Mouse (Mus musculus) CH12.LX (cell line): ENCODE measurements around the gene Polh. TPM values are rescaled to one million over a fixed set of nuclear protein-coding genes. Genes with fewer than 3 reads are reported as not detected.
A peak's percentile ranks its signal among the peaks of the same experiment; 100 is the strongest.

Source experiments
- DNase-seq: peaks from one replicate; pipeline ENCODE4 v3.0.0-alpha.2; 2013; ENCODE audit errors: extremely low read depth
- H3K27ac ChIP-seq: 2 replicates; pipeline ENCODE4 v1.5.1; 2012; ENCODE audit warnings: low read depth, mild to moderate bottlenecking, control low read depth, moderate library complexity; ENCODE audit not compliant: insufficient read depth
- H3K27me3 ChIP-seq: replicated peaks from 2 replicates; pipeline ENCODE3; 2012; ENCODE audit warnings: inconsistent platforms
- H3K36me3 ChIP-seq, 2 experiments: replicated peaks in 1 of 2; 2 replicates each; pipeline versions ENCODE3 to v1.6.1; 2012; ENCODE audit warnings: inconsistent platforms in 1 of 2, low read length in 1 of 2, mild to moderate bottlenecking in 1 of 2, mixed read lengths in 1 of 2, moderate library complexity in 1 of 2; ENCODE audit not compliant: control insufficient read depth in 1 of 2, insufficient read depth in 1 of 2
- H3K4me1 ChIP-seq, 2 experiments: 2 replicates each; pipeline ENCODE4 v1.6.1; 2012; ENCODE audit warnings: inconsistent platforms in 1 of 2, moderate library complexity in 1 of 2; ENCODE audit not compliant: insufficient read depth in 2 of 2, control insufficient read depth in 1 of 2
- H3K4me2 ChIP-seq: 2 replicates; pipeline ENCODE4 v1.6.1; 2012; ENCODE audit warnings: low read depth, mild to moderate bottlenecking, control low read depth; ENCODE audit not compliant: poor library complexity, insufficient read depth, severe bottlenecking
- H3K4me3 ChIP-seq, 3 experiments: fragments of 150-350 bp in 1 of 3; sonication (generic) in 1 of 3; replicated peaks in 1 of 3; 2 replicates each; pipeline versions ENCODE3 to v1.5.1; 2011 to 2012; ENCODE audit warnings: low read depth in 2 of 3, low read length in 2 of 3, mild to moderate bottlenecking in 2 of 3, moderate library complexity in 2 of 3, control low read depth in 1 of 3, improper control_type of control experiment in 1 of 3, inconsistent platforms in 1 of 3, mixed read lengths in 1 of 3; ENCODE audit not compliant: poor library complexity in 1 of 3
- H3K79me2 ChIP-seq: replicated peaks from 2 replicates; pipeline ENCODE4 v1.6.1; 2012; ENCODE audit warnings: mild to moderate bottlenecking, moderate library complexity; ENCODE audit not compliant: control insufficient read depth, poor library complexity, insufficient read depth, severe bottlenecking; ENCODE audit errors: extremely low read depth
- H3K9ac ChIP-seq: 2 replicates; pipeline ENCODE4 v1.6.1; 2012; ENCODE audit warnings: low read depth, mild to moderate bottlenecking, control low read depth, moderate library complexity; ENCODE audit not compliant: insufficient read depth
- H3K9me3 ChIP-seq: replicated peaks from 2 replicates; pipeline ENCODE3; 2012; ENCODE audit warnings: low read length, inconsistent platforms, mixed read lengths
- CHD1 ChIP-seq: IDR thresholded peaks from 2 replicates; pipeline ENCODE4 v1.6.1; 2012; ENCODE audit warnings: low read depth, low read length, improper control_type of control experiment, inconsistent platforms
- E2F4 ChIP-seq: IDR thresholded peaks from 2 replicates; pipeline ENCODE4 v1.6.1; 2011; ENCODE audit warnings: low read depth, low read length, improper control_type of control experiment; ENCODE audit not compliant: insufficient replicate concordance
- ELF1 ChIP-seq: IDR thresholded peaks from 2 replicates; pipeline ENCODE4 v1.6.1; 2014; ENCODE audit warnings: low read depth, mild to moderate bottlenecking, inconsistent platforms, low read length, improper control_type of control experiment
- EP300 ChIP-seq: IDR thresholded peaks from 2 replicates; pipeline ENCODE4 v1.6.1; 2011; ENCODE audit warnings: low read length, improper control_type of control experiment
- JUN ChIP-seq: IDR thresholded peaks from 2 replicates; pipeline ENCODE4 v1.6.1; 2011; ENCODE audit warnings: low read depth, mild to moderate bottlenecking, low read length, improper control_type of control experiment, moderate library complexity; ENCODE audit not compliant: insufficient read depth
- KAT2A ChIP-seq: IDR thresholded peaks from 2 replicates; pipeline ENCODE4 v1.6.1; 2012; ENCODE audit warnings: low read length, improper control_type of control experiment, inconsistent platforms; ENCODE audit not compliant: insufficient replicate concordance
- MAX ChIP-seq: IDR thresholded peaks from 2 replicates; pipeline ENCODE4 v1.6.1; 2011; ENCODE audit warnings: low read length, improper control_type of control experiment
- MEF2A ChIP-seq: IDR thresholded peaks from 2 replicates; pipeline ENCODE4 v1.6.1; 2014; ENCODE audit warnings: low read depth, mild to moderate bottlenecking, inconsistent platforms, low read length, improper control_type of control experiment, borderline replicate concordance
- MXI1 ChIP-seq: IDR thresholded peaks from 2 replicates; pipeline ENCODE4 v1.6.1; 2011; ENCODE audit warnings: mild to moderate bottlenecking, low read depth, low read length, improper control_type of control experiment
- NRF1 ChIP-seq: IDR thresholded peaks from 2 replicates; pipeline ENCODE4 v1.6.1; 2014; ENCODE audit warnings: low read depth, mild to moderate bottlenecking, inconsistent platforms, low read length, improper control_type of control experiment, moderate library complexity
- PAX5 ChIP-seq: IDR thresholded peaks from 2 replicates; pipeline ENCODE4 v1.6.1; 2012; ENCODE audit warnings: low read length, inconsistent platforms, mixed read lengths
- POLR2A ChIP-seq: IDR thresholded peaks from 2 replicates; pipeline ENCODE4 v1.6.1; 2011; ENCODE audit warnings: low read depth, mild to moderate bottlenecking, improper control_type of control experiment, low read length
- RAD21 ChIP-seq: IDR thresholded peaks from 2 replicates; pipeline ENCODE4 v1.6.1; 2011; ENCODE audit warnings: low read depth, mild to moderate bottlenecking, low read length, improper control_type of control experiment, moderate library complexity
- RCOR1 ChIP-seq: conservative IDR thresholded peaks from 2 replicates; pipeline ENCODE4 v1.6.1; 2012; ENCODE audit warnings: low read depth, mild to moderate bottlenecking, inconsistent platforms, low read length, improper control_type of control experiment
- TBP ChIP-seq: conservative IDR thresholded peaks from 2 replicates; pipeline ENCODE4 v1.6.1; 2011; ENCODE audit warnings: low read depth, low read length, improper control_type of control experiment
- TCF12 ChIP-seq: IDR thresholded peaks from 2 replicates; pipeline ENCODE4 v1.6.1; 2014; ENCODE audit warnings: low read depth, mild to moderate bottlenecking, inconsistent platforms, low read length, improper control_type of control experiment
- UBTF ChIP-seq: IDR thresholded peaks from 2 replicates; pipeline ENCODE4 v1.6.1; 2012; ENCODE audit warnings: low read depth, mild to moderate bottlenecking, inconsistent platforms, low read length, improper control_type of control experiment, moderate library complexity
- USF1 ChIP-seq: IDR thresholded peaks from 2 replicates; pipeline ENCODE4 v1.6.1; 2014; ENCODE audit warnings: low read depth, mild to moderate bottlenecking, inconsistent platforms, low read length, improper control_type of control experiment
- ZKSCAN1 ChIP-seq: IDR thresholded peaks from 2 replicates; pipeline ENCODE4 v1.6.1; 2012; ENCODE audit warnings: low read depth, inconsistent platforms, low read length, improper control_type of control experiment, borderline replicate concordance
- ZMIZ1 ChIP-seq: IDR thresholded peaks from 2 replicates; pipeline ENCODE4 v1.6.1; 2012; ENCODE audit warnings: low read depth, mild to moderate bottlenecking, inconsistent platforms, low read length, improper control_type of control experiment
- dilution Hi-C: fragments of 300-500 bp; cut with MboI; formaldehyde crosslinking; loops from 2 replicates; pipeline ENCODE4 v1.14.3; 2020; ENCODE audit warnings: low sequenced_read_pairs; ENCODE audit not compliant: extremely low pct_unique_long_range_greater_than_20kb, extremely low pct_ligation_motif_present
- in situ Hi-C: fragments of 300-500 bp; cut with MboI; formaldehyde crosslinking; loops from 3 replicates; pipeline ENCODE4 v1.14.3; 2019; ENCODE audit warnings: low sequenced_read_pairs, low pct_ligation_motif_present, low pct_unique_long_range_greater_than_20kb, mixed read lengths
- polyA plus RNA-seq: library from polyadenylated mRNA; unstranded; fragments of >175 nt; gene quantifications from 2 replicates; pipeline ENCODE4 v1.2.1, GENCODE M21; 2012; ENCODE audit warnings: low read depth; ENCODE audit not compliant: insufficient read length
- total RNA-seq, 2 experiments: library from RNA; depleted of rRNA; stranded (reverse); fragments of 300-350 nt in 1 of 2; fragments of >200 nt in 1 of 2; gene quantifications; 2 replicates each; pipeline ENCODE4 v1.2.3; 2012 to 2014

The Polh gene
- total and polyA plus RNA-seq, 3 experiments: 23.1 to 40.4 (median 36.0) TPM

DNA sequence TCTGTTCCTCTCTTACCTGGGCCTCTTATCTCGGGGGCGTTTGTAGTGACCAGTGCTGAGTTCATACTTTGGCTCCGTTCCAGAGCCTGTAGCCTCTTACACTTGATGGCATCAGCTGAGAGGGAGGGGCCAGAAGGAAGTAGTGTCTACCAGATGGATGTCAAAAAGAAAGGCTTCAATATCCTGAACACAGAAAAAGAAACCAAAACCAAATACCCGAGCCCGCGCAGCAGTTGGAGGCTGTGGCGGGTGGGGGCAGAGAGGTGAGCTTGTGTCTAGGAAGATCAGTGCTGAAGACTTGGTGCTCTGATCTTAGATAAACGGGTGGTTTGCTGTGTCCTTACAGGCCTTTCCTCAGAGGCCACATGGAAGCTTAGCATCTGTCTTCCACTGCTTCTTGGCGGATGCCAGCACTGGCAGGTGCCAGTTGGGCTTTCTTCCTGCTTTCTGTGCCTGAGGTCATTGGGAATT is 39.5 kb downstream of the Polh start (continued):
- TF ChIP-seq ELF1 (peak; percentile 57), MAX (peak; percentile 64; the same call in 1 of the 2 replicates), ZMIZ1 (0 out of 2 replicates have a peak, but pooled peaks have one; percentile 13), E2F4 (0 out of 2 replicates have a peak, but pooled peaks have one; percentile 19), TCF12 (peak; percentile 9; the same call in 1 of the 2 replicates), USF1 (no peak), CHD1 (peak; percentile 74; the same call in 1 of the 2 replicates), NRF1 (0 out of 2 replicates have a peak, but pooled peaks have one; percentile 19), TBP (no peak), POLR2A (peak; percentile 44), RCOR1 (0 out of 2 replicates have a peak, but pooled peaks have one; percentile 14), MEF2A (peak; percentile 60; the same call in 1 of the 2 replicates), JUN (peak; percentile 42), UBTF (no peak), PAX5 (no peak), EP300 (peak; percentile 50), RAD21 (no peak), ZKSCAN1 (no peak), MXI1 (peak; percentile 84; the same call in 1 of the 2 replicates)

DNA sequence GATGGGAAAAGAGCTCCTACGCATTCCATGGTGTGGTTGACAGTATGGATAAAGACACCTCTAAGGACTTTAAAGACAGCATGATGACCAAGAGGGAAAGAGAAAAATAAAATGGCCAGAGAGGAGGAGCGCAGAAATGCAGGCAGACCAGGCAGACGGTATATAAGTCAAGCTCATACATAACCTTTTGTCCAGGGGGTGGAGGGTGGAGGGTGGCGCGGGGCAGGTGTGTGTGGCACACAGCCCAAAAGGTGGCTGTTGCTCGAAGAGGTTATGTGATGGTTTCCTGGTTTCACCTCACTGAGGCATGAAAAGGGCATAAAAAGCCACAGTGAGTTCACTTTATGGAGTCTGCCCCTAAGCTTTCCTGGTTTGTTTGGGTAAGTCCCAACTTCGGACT is 39.9 kb downstream of the Polh start:
- no peaks in the 10 kb centered on the region for H3K27me3 ChIP-seq
- TF ChIP-seq KAT2A (no peak), E2F4 (no peak)
- peak overlapping the region; percentile 51 to 94 (median 82) for H3K4me3 ChIP-seq
- in situ Hi-C loops (no loop called here), dilution Hi-C loops (no loop called here)
- H3K9ac ChIP-seq: peak overlapping the region; percentile 97
- no peak for DNase-seq
- H3K9me3 ChIP-seq: no peaks in the 10 kb centered on the region
- H3K27ac ChIP-seq: peak overlapping the region; percentile 98
- peak overlapping the region; percentile 52 for H3K4me2 ChIP-seq
- peaks cover 16 to 35% of the 10 kb centered on the region in 2 experiments for H3K4me1 ChIP-seq
- H3K79me2 ChIP-seq: peaks cover 15% of the 10 kb centered on the region
- peaks cover 37 to 38% of the 10 kb centered on the region in 2 experiments for H3K36me3 ChIP-seq
